Mouse (Mus musculus) limb, embryonic 11.5 days (tissue): Measurements from ENCODE around the gene Prps1l3. TPM values are rescaled to one million over a fixed set of nuclear protein-coding genes. Genes with fewer than 3 reads are reported as not detected.
A peak's percentile ranks its signal among the peaks of the same experiment; 100 is the strongest.

Source experiments
- ATAC-seq: fragments of 200-750 bp; cut with Nextera tagmentation; 2 replicates; pipeline ENCODE4 v1.8.0; 2017; ENCODE audit warnings: low read depth; ENCODE audit not compliant: insufficient number of reproducible peaks, low FRiP score, low TSS enrichment
- DNase-seq: peaks from one replicate; pipeline ENCODE4 v3.0.0-alpha.2; 2015; ENCODE audit warnings: low spot score
- H3K27ac ChIP-seq: fragments of 300-500 bp; sonication (generic); replicated peaks from 2 replicates; pipeline ENCODE4 v1.5.1; 2014; ENCODE audit warnings: low read depth, mild to moderate bottlenecking, low read length
- H3K27me3 ChIP-seq: fragments of 300-500 bp; sonication (generic); 2 replicates; pipeline ENCODE4 v1.6.1; 2014; ENCODE audit warnings: mild to moderate bottlenecking, low read length, mixed read lengths; ENCODE audit not compliant: control insufficient read depth, insufficient read depth
- H3K36me3 ChIP-seq: fragments of 300-500 bp; sonication (generic); 2 replicates; pipeline ENCODE4 v1.6.1; 2014; ENCODE audit warnings: mild to moderate bottlenecking, low read length, moderate library complexity, mixed read lengths; ENCODE audit not compliant: control insufficient read depth, insufficient read depth
- H3K4me1 ChIP-seq: fragments of 300-500 bp; sonication (generic); 2 replicates; pipeline ENCODE4 v1.6.1; 2014; ENCODE audit warnings: low read length, mixed read lengths; ENCODE audit not compliant: control insufficient read depth, insufficient read depth
- H3K4me2 ChIP-seq: fragments of 300-500 bp; sonication (generic); 2 replicates; pipeline ENCODE4 v1.6.1; 2014; ENCODE audit warnings: low read depth, mild to moderate bottlenecking, moderate library complexity; ENCODE audit not compliant: severe bottlenecking
- H3K4me3 ChIP-seq: fragments of 300-500 bp; sonication (generic); 2 replicates; pipeline ENCODE4 v1.5.1; 2014; ENCODE audit warnings: low read depth, low read length
- H3K9ac ChIP-seq: fragments of 300-500 bp; sonication (generic); 2 replicates; pipeline ENCODE4 v1.6.1; 2014; ENCODE audit warnings: mild to moderate bottlenecking, low read length
- H3K9me3 ChIP-seq: fragments of 300-500 bp; sonication (generic); 2 replicates; pipeline ENCODE4 v1.6.1; 2016; ENCODE audit warnings: low read length; ENCODE audit not compliant: control insufficient read depth
- WGBS: fragments of 180-500 bp; shearing (Covaris S2); extraction: QIAGEN DNeasy Blood & Tissue Kit; methylation state at CpG from one replicate; pipeline ENCODE4 v1.1.7; 2014; 5-methylcytosine and 5-hydroxymethylcytosine counted together
- polyA plus RNA-seq: library from polyadenylated mRNA; unstranded; fragments of >200 nt; fragmentation: Nextera tagmentation; extraction: Ambion mirVana; gene quantifications from 2 replicates; pipeline ENCODE4 v1.2.1, GENCODE M21; 2014

Gene Prps1l3
- polyA plus RNA-seq: 91.6 and 93.8 TPM in 2 replicates

DNA sequence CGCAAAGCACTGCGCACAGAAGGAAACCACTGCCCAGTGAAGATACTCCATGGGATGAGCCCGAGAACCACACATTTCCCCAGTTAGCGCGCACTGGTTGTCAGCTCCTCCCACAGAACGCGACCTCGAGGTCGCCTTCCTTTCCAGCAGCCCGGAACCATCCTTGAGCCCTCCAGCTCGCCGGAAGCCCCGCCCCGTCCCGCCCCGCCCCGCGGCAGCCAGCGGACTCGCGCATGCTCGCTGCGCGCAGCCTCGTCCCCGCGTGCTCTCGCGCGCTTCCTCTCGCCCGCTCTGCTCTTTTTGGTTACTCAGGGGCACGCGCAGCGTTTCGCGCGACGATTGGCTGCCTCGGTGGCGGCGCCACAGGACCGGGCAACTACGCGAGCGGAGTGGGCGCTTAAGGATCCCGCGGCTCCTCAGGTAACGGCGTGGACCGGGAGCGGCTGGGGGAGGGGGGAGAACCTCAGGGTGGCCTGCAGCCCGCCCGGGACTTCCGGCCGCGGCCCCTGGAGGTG is at the start of gene Prps1l3, which contains the start of gene Mipol1:
Gene Prps1l3, plus strand, starts transcription at position 221 of the 515 bp plus-strand sequence.
Gene Mipol1, plus strand, starts transcription at position 236 of the 515 bp plus-strand sequence.
- Histone ChIP-seq H3K9me3 (no peaks in the 10 kb centered on the region), H3K4me1 (no peaks in the 10 kb centered on the region), H3K9ac (peak within 1 kb of the TSS; percentile 94), H3K27me3 (no peaks in the 10 kb centered on the region), H3K4me3 (peak within 1 kb of the TSS; percentile 62), H3K4me2 (peak within 1 kb of the TSS; percentile 60), H3K36me3 (no peaks in the 10 kb centered on the region), H3K27ac (peak within 1 kb of the TSS; percentile 88)
- peak; percentile 95 for ATAC-seq
- DNase-seq: peak; percentile 94
- under 1% methylated on average over 58 of the region's 58 CpGs for WGBS

GRCm38 (mm10) chr12:57184401-57185147 is 45.6 kb upstream of the Prps1l3 start:
- Histone ChIP-seq H3K9me3 (no peaks in the 10 kb centered on the region), H3K4me3 (no peak overlapping the region), H3K27ac (no peak overlapping the region), H3K4me1 (no peaks in the 10 kb centered on the region), H3K27me3 (no peaks in the 10 kb centered on the region), H3K9ac (no peak overlapping the region), H3K4me2 (no peak overlapping the region), H3K36me3 (no peaks in the 10 kb centered on the region)
- DNase-seq: no peak
- WGBS: 71% methylated on average over 2 of the region's 2 CpGs
- ATAC-seq: no peak

DNA sequence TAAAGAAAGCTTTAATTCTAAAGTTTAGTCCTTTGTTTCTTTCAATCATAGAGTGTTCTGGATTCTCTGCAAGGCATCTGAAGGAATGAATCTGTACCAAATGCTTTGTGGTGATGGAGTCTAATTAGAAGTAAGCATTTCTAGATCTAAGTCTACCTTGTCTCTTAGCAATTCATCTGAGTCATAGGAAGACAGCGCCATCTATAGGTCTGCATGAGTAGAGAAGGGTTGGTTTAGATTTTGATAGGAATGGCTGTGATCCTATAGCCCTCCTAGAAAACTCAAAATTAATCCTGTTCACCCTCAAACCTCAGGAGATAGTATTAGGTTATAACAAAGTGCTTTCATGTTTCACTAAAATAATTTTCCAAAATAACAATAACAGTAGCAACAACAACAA is 44.7 kb upstream of the Prps1l3 start:
- H3K36me3 ChIP-seq: no peaks in the 10 kb centered on the region
- no peaks in the 10 kb centered on the region for H3K4me1 ChIP-seq
- H3K9ac ChIP-seq: no peak overlapping the region
- ATAC-seq (no peak), DNase-seq (no peak)
- no peak overlapping the region for H3K4me2 ChIP-seq
- WGBS: 0% methylated on average over 1 of the region's 1 CpGs
- no peak overlapping the region for H3K4me3 ChIP-seq
- H3K27ac ChIP-seq: no peak overlapping the region
- no peaks in the 10 kb centered on the region for H3K9me3 ChIP-seq
- no peaks in the 10 kb centered on the region for H3K27me3 ChIP-seq

DNA sequence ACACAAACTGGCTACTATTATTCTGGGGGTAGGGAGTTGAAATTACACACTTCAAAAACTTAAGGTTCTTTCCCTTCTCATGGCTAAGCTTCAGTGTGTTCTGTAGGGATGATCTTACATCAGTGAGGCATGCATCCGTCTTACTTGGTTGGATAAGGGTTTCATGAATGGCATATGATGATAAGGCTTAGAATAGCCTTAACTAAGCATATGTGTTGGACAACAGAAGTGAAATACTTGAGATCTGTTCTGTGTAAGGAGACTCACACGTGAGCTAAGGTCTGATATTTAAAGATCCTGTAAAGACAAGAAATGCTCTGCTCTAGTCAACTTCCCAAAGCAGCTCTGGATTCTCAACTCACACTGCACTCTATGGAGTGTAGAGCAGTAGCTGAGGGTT is 44.1 kb upstream of the Prps1l3 start:
- H3K9ac ChIP-seq: no peak overlapping the region
- no peak overlapping the region for H3K4me2 ChIP-seq
- 80% methylated on average over 2 of the region's 2 CpGs for WGBS
- H3K27me3 ChIP-seq: no peaks in the 10 kb centered on the region
- H3K4me3 ChIP-seq: no peak overlapping the region
- ATAC-seq: no peak
- H3K36me3 ChIP-seq: no peaks in the 10 kb centered on the region
- H3K4me1 ChIP-seq: no peaks in the 10 kb centered on the region
- no peaks in the 10 kb centered on the region for H3K9me3 ChIP-seq
- no peak for DNase-seq
- no peak overlapping the region for H3K27ac ChIP-seq

GRCm38 (mm10) chr12:57187032-57187431 is 43.2 kb upstream of the Prps1l3 start:
- Histone ChIP-seq H3K36me3 (no peaks in the 10 kb centered on the region), H3K27me3 (no peaks in the 10 kb centered on the region), H3K4me1 (no peaks in the 10 kb centered on the region), H3K9ac (no peak overlapping the region), H3K4me2 (no peak overlapping the region), H3K4me3 (no peak overlapping the region), H3K27ac (no peak overlapping the region), H3K9me3 (no peaks in the 10 kb centered on the region)
- 89% methylated on average over 4 of the region's 4 CpGs for WGBS
- ATAC-seq: no peak
- no peak for DNase-seq

DNA sequence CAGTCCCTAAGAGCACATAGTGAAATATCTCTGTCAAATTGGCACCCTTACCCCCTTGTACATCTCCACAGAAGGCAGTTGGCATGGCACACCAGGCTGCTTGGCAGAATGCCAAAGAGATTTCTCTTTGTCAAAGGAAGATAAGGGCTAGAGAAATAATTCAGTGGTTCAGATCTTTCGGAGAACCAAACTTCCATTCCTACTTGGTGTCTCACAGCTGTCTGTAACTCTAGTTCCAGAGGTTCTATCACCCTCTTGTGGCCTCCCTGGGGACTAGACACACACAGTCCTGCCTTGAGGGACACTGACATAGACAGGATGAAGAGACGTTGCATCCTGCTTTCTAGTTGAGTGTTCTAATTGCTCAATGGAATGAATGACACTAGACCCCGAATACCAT is 35.6 kb upstream of the Prps1l3 start:
- ATAC-seq: no peak
- no peak overlapping the region for H3K4me3 ChIP-seq
- peaks cover 12% of the 10 kb centered on the region for H3K27me3 ChIP-seq
- no peaks in the 10 kb centered on the region for H3K4me1 ChIP-seq
- no peak overlapping the region for H3K27ac ChIP-seq
- H3K36me3 ChIP-seq: no peaks in the 10 kb centered on the region
- H3K4me2 ChIP-seq: no peak overlapping the region
- 49% methylated on average over 3 of the region's 3 CpGs for WGBS
- H3K9me3 ChIP-seq: no peaks in the 10 kb centered on the region
- DNase-seq: no peak
- H3K9ac ChIP-seq: no peak overlapping the region

- DNase-seq (no peak), ATAC-seq (no peak)
- peak overlapping the region; percentile 37 for H3K4me3 ChIP-seq
- 8% methylated on average over 8 of the region's 8 CpGs for WGBS
- no peaks in the 10 kb centered on the region for H3K9me3 ChIP-seq
- H3K27ac ChIP-seq: no peak overlapping the region
- H3K27me3 ChIP-seq: peaks cover 12% of the 10 kb centered on the region
- H3K4me2 ChIP-seq: peak overlapping the region; percentile 70
- peak overlapping the region; percentile 61 for H3K9ac ChIP-seq
- H3K36me3 ChIP-seq: no peaks in the 10 kb centered on the region
- H3K4me1 ChIP-seq: no peaks in the 10 kb centered on the region
These were observed 34.0 kb upstream of the Prps1l3 start for GRCm38 (mm10) chr12:57196286-57196607.

DNA sequence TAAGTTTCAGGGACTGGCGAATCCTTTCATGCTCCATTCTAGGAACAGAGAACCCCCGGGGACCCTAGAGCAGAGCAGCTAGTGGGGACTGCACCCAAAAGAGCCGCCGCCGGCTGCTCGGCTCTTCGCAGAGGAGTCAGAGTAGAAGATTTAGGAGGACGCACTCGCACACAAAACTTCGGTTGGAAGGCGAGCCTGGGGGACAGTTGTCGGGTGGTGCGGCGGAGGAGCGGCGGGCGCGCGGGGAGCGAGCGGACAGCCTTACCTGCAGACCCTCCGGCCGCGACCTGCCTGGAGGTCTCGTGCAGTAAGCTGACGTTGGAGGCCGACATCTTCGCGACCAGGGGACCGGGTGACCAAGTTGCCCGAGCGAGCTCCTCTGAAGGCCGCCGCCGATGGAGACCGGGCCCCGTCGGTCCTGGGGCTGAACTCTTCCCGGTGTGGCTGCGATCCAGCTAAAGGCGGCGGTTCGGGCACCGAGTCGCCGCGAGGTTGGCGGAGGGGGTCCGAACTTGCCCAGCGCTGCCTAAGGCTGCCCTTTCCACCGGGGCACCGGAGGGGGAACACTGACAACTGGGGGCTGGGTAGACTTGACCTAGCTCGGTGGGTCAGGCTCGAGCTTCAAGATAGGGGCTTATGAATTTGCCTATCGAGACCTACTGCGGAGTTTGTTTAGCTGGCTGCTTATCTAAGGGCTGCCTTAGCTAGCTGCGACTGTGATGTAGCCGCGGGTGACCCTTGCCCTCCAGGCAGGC is 33.4 kb upstream of the Prps1l3 start:
- H3K27ac ChIP-seq: no peak overlapping the region

More for the DNA sequence above, 33.4 kb upstream of the Prps1l3 start:
- Histone ChIP-seq H3K9me3 (no peaks in the 10 kb centered on the region), H3K36me3 (no peaks in the 10 kb centered on the region), H3K4me2 (peak overlapping the region; percentile 70), H3K4me1 (no peaks in the 10 kb centered on the region), H3K4me3 (peak overlapping the region; percentile 37), H3K27me3 (peaks cover 12% of the 10 kb centered on the region), H3K9ac (peak overlapping the region; percentile 61)
- ATAC-seq (peak; percentile 36; the same call in 1 of the 2 replicates), DNase-seq (peak; percentile 74)
- under 1% methylated on average over 59 of the region's 59 CpGs for WGBS
